Mouse (Mus musculus) spleen, adult 18-20 months (tissue): ENCODE results near the gene Maats1.

ENCODE experiments used
- DNase-seq, 2 experiments: peaks; one replicate each; pipeline ENCODE4 v3.0.0; 2022; ENCODE audit warnings: mixed read lengths in 2 of 2

The Maats1 gene

GRCm38 (mm10) chr16:38369992-38370484, 28.1 kb upstream of the Maats1 start:
- no peak for DNase-seq

DNA sequence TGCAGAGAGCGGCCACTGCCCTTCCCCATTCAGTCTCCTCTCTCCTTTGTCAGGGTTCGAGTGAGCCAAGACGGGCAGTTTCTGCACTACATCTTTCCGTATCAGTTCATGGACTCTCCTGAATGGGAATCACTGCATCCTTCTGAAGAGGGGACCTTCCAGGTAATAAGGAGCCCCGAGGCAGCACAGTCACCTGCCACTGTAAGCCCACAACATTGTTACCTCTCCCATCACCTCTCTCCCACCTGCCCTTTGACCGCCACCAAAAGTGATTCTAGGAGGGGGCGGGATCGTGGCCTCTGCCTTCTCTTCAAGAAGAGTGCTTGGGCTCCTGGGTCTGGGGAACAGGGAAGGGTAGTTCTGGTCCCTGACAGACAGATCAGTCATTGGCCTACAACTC, 27.5 kb upstream of the Maats1 start:
- DNase-seq, result no peak

GRCm38 (mm10) chr16:38369000-38369399, 27.1 kb upstream of the Maats1 start:
- no peak for DNase-seq

DNA sequence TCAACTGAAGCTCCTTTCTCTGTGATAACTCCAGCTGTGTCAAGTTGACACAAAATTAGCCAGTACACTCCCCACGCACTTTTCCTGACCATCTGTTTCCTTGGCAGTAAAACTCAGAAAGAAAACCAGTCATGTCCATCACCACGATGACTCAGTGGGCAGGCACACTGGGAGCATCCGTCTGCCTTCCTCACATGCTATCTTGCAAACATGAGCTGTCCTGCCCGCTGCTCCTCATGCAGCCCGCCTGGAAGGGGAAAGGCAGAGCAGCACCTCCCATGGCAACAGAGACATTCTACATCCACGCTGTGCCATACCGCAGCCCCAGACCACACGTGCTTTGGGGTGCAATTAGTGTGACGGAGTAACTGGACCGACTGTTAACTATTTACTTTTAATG, 26.4 kb upstream of the Maats1 start:
- DNase-seq, result no peak

DNA sequence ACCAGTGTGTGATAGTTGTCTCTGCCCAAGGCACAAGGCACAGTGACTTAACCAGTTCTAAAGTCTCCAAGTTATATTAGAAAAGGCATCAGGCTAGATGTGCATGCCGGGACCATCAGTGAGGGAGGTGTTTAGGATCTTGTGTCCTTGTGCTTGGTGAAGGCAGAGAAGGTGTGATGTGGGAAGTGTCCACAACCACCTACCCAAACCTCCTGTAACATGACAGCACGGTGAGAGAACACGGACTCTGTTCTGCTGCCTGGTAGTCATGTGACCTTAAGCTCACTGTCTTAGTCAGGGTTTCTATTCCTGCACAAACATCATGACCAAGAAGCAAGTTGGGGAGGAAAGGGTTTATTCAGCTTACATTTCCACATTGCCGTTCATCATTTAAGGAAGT, 24.3 kb upstream of the Maats1 start:
- DNase-seq, result no peak

DNA sequence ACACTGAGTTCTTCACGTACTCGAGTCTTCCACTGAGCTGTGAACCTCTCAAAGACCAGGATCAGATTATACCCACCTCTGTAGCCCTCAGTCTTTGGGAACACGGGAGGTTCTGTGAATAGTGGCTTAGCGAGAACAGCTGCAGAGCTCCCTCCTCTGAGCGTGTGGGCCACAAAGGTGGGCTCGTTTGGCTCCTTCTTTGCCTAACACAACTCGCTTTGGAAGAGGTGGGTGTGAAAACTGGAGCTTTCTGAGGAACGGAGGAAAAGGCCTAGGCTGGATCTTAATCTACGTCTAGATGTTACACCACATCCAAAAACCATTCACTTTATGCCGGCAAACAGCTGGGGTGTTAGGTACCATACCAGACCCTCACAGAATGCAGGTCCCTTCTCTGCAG, 23.4 kb upstream of the Maats1 start:
- DNase-seq, result no peak

GRCm38 (mm10) chr16:38363657-38364056, 21.7 kb upstream of the Maats1 start:
- no peak for DNase-seq

DNA sequence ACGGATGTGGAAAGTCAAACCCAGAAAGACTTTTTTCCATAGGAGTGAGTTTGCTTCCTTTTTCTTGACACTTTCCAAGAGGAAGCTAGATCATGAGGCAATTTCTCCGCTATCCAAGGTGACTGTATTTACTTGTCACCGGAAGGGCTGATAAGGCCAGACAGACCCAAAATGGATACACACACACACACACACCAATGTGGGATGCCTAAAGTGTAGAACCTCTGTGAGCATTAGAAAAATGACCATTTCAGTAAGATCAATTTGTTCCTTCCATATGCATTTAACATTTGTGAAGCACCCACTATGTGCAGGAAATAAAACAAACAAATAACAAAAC, 21.3 kb upstream of the Maats1 start:
- DNase-seq, result no peak

DNA sequence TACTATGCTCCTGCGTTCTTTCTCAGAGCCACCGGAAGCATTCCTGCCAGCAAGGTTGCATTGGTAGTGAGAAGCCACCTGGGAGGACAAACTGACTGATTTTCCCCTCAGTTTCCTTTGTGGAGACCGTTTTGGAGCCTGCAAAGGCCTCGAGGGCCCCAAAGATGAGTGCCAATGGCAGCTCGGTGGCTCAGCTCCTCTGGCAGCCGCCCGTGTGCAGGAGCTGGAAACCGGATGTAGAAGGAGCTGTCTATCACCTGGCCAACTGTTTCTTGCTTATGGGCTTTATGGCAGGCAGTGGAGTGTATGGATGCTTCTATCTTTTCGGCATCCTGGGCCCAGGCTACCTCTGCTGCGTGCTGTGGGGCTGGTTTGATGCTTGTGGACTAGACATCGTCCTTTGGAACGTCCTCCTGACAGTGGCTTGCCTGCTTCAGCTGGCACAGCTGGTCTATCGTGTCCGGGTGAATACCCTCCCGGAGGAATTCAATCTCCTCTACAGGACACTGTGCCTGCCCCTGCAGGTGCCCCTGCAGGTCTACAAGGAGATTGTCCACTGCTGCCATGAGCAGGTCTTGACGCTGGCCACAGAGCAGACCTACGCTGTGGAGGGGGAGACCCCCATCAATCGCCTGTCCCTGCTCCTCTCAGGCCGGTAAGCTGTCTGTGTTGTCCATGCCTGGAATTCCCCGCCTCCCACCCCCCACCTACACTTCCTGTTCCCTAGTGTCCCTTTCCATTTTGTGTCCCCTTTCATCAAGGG, 20.7 kb upstream of the Maats1 start:
- no peak for DNase-seq

DNA sequence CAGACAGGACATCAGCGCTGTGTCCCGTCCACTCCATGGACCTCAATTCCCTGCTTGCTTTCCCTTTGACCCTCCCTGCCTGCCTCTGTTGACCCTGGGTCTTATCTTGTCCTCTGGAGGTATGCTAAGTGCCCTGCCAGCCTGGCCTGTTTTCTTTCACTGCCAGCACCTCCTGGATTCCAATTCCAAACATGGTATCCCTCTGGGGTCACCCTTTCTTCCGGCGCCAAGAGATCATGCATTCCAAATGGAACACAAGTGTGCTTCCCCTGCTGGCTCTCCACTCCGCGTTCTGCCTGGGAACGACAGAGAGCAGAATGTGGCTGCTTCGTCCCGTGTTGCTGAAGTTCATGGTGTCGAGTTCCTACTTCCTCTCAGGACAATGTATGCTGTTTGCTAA, 20.0 kb upstream of the Maats1 start, which contains the start of gene Popdc2:
Gene Popdc2 (plus strand): TSS at position 277 of the 400 bp plus-strand sequence.
- no peak for DNase-seq

DNA sequence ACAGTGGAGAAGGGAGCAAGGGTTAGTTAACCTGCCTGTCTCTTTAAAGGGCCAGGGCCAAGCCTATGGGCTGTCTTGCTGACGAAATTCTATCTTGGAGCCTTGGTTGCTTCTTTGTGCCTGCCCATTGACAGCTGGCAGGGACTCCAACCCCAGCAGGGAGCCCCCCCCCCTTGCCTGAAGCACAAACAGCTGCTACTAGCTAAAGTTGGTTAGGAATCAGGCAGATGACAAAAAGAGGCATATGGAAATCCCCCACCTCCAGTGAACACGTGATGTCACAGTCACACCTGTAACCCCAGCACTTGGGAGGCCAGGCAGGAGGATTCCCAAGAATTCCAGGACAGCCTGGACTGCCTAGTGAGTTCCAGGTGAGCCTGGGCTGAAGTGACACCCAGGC, 18.4 kb upstream of the Maats1 start:
- DNase-seq, result no peak

GRCm38 (mm10) chr16:38359857-38360256, 17.9 kb upstream of the Maats1 start:
- DNase-seq, result no peak

DNA sequence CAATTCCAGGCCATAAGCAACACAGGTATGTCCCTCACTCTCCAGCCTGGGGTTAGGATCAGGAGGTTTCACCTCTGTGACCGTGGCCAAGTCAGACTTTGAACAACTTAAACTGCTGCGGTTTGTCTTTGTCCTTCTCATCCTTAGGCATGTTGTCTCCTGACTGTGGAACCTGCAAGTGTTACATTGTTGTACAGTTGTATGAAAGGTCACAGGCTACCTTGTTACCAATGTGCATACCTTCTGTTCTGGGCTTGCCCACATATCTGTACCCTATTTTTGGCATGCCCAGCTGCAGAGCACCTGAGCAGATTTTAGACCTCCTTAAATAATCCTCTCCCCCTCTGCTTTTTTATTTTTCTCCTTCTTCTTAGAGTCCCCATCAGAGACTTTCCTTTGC, 17.3 kb upstream of the Maats1 start:
- DNase-seq, result no peak

DNA sequence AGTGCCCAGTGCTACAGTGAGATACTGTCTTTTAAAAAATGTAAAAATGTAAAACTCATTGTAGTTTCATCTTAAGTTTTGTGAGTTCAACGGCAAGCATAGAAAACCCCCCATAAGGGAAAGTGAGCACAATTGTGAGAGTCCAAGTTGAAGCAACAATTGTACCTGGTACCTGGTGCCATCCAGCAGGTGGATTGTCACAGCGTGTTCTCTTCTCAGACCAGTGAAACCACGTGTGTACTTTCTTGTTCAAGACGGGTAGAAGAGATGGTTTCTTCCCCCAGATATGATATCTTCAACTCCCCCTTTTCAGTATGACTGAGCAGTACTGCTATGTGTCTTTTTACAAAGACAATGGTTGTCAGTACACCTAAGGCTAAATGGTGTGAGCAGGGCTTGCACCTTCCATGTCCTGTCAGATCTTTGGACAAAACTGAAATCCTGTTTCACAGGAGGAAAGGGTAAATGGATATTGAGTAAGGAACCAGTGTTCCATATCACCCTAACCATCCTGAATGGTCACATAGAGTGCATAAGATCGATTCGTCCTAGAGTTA, 16.4 kb upstream of the Maats1 start:
- DNase-seq, result no peak

GRCm38 (mm10) chr16:38354185-38354913, 12.4 kb upstream of the Maats1 start:
- DNase-seq, result no peak

- DNase-seq, result no peak
These were observed 11.7 kb upstream of the Maats1 start for GRCm38 (mm10) chr16:38353642-38354041.

GRCm38 (mm10) chr16:38352851-38353250, 10.9 kb upstream of the Maats1 start:
- no peak for DNase-seq

DNA sequence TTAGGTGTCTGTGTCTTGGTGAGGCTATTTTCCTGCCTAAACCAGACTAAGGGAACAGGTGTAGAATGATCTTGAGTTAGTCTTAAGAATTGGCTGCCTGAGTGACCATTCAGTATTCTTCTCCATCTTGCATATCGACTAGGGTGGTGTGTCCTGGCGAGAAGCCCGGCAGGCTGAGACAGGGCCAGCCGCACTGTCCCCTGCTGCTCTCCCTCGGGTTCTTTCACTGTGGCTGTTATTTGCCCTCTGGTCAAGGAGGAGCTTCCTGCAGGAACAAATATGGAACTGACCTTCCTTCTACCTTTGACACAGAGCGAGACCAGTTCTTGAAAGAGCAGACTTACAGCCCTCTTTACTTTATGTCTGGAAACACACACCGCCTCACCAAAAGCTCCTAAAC, 10.1 kb upstream of the Maats1 start:
- no peak for DNase-seq

- no peak for DNase-seq
These were observed 9.0 kb upstream of the Maats1 start for GRCm38 (mm10) chr16:38350939-38351338.

DNA sequence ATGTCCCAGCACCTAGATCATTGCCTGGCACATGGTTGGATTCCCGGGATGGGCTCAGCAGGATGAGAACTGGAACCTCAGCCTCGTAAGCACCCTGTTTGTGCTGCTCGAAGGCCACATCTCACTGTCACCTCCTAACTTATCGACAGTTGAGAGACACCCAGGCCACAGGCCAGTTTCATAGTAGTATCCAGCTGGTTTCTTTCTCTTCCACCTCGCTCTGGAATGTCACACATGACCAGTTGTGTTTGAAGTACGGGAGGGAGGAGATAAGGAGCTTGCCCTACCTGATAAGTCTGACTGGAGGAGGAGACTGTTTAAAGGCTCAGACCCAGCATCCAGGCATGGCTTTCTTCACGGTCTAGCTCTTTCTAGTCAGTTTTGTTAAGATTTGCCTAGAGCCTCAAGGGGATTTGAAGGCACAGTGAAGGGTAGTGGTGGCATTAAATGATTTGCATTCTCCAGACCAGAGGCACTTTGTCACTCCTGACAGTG, 8.5 kb upstream of the Maats1 start:
- DNase-seq, result no peak

DNA sequence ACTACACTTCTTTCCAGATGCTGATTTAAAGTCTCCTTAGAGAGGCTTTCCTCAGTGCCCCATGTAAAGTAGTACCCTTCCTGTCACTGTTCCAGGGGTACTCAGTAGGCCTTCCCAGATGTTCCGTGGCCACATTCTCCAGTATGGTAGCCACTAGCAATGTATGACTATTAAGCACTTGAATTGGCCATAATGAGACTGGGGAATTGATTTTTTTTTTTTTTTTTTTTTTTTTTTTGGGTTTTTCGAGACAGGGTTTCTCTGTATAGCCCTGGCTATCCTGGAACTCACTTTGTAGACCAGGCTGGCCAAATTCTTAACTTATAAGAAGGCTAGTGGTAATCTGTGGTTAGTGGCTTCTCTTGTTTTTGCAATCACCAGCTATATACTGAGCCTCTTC, 7.9 kb upstream of the Maats1 start:
- DNase-seq, result no peak

DNA sequence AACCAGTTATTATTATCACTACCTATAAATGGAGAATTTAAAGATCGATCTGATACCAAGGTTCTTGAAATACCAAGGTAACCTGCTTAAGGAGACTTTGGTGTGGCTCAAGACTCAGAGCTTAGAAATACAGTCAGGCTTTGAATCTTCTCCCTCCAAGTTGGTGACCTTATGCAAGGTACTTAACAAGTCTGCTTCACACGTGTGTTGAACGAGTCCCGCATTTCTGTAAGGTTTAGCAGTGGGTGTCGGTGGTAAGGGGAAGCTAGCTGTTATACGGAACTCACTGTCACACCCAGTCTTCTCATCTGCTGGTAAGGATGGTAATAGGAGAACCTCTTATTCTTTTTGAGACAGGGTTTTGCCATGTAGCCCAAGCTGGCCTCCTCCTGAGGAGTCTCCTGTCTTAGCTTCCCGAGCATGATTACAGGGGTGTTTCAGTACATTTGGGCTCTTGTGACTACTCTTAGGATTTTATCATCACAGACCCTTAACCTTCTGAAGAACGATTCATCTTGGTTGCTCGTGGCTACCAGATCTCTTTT, 6.3 kb upstream of the Maats1 start:
- DNase-seq, result no peak

- no peak for DNase-seq
These were observed 5.6 kb upstream of the Maats1 start for GRCm38 (mm10) chr16:38347588-38347987.
